Mouse (Mus musculus) layer of hippocampus, postnatal 14 days (tissue): ENCODE results near the gene Atp1a4. TPM values are rescaled to one million over a fixed set of nuclear protein-coding genes. Genes with fewer than 3 reads are reported as not detected.

Experiments used
- DNase-seq, 2 experiments: peaks; one replicate each; pipeline ENCODE4 v3.0.0; 2021 to 2022; ENCODE audit warnings: low spot score in 2 of 2, mixed read lengths in 1 of 2
- long read RNA-seq, 2 experiments: library from polyadenylated mRNA; stranded (forward); transcript quantifications; one replicate each; pipeline ENCODE4 v2.0.0; 2021
- total RNA-seq, 2 experiments: library from RNA; stranded (reverse); gene quantifications; 2 replicates each; pipeline ENCODE4 v1.2.3; 2021

The Atp1a4 gene
- total RNA-seq: not detected
- long read RNA-seq, experiment 1: 0 reads
- long read RNA-seq, experiment 2: 0 reads

DNA sequence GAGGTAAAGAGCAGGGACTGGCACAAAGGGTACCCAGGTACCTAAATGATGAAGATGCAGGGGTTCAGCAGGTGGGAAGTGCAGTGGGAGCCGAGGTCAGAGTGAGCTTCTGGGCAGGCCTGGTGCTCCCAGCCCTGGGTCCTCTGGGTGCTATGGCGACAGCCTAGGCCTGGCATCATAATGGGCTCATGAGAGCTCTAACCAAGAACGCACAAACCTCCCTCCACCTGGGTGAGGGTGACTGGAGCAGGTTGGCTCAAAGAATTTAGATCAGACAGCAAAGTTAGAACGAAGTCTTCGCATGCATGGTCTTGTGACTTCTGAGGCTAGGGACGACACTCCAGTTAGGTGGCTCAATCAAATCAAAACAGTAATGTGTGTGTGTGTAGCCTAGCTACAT is at the start of gene Atp1a4:
Gene Atp1a4 (minus strand): TSS at position 101 of the 400 bp plus-strand sequence.
- DNase-seq: no peak

- DNase-seq: no peak
Observed at GRCm38 (mm10) chr1:172307936-172308335, 49.7 kb upstream of the Atp1a4 start.

DNA sequence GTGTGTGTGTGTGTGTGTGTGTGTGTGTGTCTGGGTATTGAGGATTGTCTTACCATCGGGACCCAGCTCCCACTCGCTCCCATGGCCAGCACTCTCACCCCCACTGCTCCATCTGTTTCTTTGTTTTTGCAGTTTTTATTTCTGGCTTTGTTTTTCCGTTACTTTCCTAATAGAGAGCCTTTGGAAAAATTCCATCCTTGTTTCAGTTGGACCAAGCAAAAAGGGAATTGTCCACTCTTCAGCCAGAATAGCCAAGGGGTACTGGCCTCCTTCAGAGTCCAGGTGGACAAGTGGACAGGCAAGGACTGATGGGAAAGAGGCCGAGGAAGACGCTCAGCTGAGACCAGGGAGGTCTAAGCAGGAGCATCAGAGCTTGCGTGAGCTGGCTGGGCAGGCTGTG is 48.7 kb upstream of the Atp1a4 start:
- peak in 1 of 2 experiments; percentile 61 for DNase-seq

GRCm38 (mm10) chr1:172306196-172306595 is 48.0 kb upstream of the Atp1a4 start:
- no peak for DNase-seq

GRCm38 (mm10) chr1:172305635-172306034 is 47.4 kb upstream of the Atp1a4 start:
- DNase-seq: no peak

DNA sequence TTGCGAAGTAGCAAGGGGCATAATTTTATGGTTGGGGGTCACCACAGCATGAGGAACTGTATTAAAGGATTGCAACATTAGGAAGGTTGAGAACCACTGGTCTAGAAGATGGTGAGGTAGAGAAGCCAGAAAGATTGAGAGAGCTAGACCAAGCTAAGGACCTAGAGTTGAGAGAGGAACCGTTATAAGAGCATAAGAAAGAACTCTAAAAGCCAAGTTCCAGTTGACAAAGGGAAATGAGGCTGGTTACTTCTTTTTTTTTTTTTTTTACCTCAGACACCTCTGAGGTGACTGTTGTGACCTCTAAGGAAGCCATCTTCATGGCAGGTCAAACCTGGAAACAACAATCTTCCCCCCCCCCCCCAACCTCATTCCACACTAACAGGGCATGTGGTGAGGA is 46.9 kb upstream of the Atp1a4 start:
- DNase-seq: no peak

- DNase-seq: no peak
Observed at GRCm38 (mm10) chr1:172304443-172304842, 46.2 kb upstream of the Atp1a4 start.

DNA sequence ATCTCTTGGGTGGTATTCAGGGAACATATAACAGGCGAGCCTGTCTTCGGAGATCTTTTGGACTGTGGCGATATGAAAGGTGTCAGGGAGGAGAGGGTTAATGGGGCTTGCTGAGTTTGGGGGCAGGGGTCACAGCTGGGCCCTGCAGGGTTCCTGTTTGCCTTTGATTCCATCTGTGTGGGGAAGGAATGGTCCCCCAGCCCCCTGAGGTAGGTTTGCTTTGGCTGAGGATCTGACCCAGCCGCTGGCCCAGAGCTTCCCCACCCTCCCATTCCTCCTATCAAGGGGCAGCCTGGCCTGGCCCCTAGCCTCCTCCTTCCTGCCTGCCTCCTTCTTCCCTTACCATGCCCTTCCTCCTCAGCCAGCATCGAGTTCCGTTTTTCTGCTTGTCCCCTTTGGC is 44.6 kb upstream of the Atp1a4 start:
- DNase-seq: no peak

DNA sequence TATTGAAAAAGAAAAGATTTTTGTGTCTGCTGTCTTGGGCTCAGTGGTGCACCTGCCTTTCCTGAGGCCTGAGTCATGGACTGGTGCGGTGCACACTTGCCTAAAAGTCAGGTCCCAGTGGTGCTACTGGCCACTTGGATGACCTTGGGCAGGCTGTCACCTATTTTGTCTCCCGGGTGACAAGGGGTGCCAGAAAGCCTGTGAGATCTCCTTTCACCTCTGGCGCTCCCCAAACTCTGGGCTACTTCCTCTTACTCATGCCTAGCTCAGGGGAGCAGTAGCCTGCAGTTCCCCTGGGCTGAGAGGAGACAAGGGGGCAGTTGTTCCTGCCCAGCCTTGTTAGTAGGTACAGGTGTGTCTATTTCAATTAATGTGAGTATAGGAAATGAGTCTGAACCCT is 44.1 kb upstream of the Atp1a4 start:
- DNase-seq: no peak

GRCm38 (mm10) chr1:172301180-172301579 is 43.0 kb upstream of the Atp1a4 start:
- no peak for DNase-seq

- DNase-seq: no peak
Observed at GRCm38 (mm10) chr1:172300247-172300646, 42.0 kb upstream of the Atp1a4 start.

DNA sequence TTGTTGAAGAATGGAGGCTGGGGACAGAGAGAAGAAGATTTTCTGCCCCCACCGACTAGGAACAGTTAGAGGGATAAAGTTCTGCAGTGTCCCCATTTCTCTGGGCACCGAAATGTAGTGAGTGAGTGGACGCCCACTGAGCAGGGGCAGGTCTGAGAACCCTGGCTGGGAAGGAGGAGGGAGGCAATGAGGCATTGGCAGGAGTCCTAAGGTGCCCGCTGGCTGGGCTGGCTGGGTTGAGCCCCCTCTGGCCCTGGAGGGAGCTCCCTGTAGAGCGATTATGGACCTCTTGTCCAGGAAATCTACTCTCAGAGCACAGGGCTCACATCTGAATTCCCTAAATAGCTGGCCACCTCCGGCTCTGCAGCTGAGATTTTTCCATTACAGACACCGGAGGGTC is 41.3 kb upstream of the Atp1a4 start:
- DNase-seq: no peak

GRCm38 (mm10) chr1:172297611-172298537 is 39.7 kb upstream of the Atp1a4 start, which contains the start of gene Atp1a2:
Gene Atp1a2, minus strand, starts transcription at chr1:172298064.
- no peak for DNase-seq

- no peak for DNase-seq
Observed at GRCm38 (mm10) chr1:172296816-172297510, 38.7 kb upstream of the Atp1a4 start.

DNA sequence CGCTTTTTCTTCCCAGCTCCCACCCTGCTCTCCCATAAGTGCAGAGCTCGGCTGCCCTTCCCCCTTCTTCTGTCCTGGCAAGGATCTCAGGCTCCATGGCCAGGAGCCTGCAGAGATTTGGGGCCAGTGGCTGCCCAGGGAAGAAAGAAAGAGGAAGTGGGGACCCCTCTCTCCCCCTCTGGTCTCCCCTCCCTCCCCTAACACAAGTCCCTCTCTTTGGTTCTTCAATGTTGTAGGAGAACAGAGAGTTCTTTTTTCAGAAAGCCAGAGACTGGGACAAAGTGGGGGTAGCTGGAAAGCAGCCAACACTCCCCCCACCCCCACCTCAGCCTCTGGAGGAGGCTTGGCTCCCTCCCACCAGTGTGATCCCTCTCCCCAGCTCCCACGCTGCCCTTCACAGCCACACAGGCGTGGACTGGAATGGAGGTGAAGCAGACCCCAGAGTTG is 37.6 kb upstream of the Atp1a4 start:
- peak in 1 of 2 experiments; percentile 80 for DNase-seq

DNA sequence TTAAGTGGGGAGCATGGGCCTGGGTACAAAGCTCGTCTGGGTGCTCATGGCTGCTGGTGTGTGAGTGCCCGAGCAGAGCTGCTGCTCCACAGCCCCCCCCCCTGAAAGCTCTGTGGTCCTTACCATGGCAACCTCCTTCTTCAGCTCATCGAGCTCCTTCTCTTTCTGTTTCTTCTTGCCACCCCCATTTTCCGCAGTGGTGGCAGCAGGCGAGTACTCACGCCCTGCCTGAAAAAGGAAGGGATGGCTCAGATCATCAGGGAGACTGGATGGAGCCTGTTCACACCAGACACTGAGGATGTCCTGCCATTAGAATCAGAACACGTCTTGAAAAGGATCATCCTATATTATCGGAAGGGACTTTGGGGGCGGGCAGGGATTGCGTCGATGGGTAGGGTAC is 35.2 kb upstream of the Atp1a4 start:
- DNase-seq: no peak

DNA sequence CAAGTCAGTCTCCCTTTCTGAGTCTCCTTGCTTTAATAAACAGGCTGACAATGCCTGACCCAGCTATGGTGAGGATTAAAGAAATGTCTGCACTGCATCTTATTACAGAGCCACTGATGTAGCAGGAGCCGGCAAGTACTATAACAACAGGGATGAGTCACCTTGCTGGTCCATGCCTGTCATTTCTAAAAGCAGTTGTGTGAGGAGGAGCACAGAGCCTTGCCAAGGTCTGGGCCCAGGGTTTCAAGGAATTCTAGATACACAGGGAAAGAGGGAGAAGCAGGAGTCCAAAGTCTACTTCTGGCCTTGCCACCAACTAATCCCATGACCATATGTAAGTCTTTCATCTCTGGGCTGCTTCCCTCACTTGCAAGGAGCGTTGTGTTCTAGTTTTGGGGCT is 34.7 kb upstream of the Atp1a4 start:
- DNase-seq: no peak

- DNase-seq: no peak
Observed at GRCm38 (mm10) chr1:172289617-172289946, 31.4 kb upstream of the Atp1a4 start.

DNA sequence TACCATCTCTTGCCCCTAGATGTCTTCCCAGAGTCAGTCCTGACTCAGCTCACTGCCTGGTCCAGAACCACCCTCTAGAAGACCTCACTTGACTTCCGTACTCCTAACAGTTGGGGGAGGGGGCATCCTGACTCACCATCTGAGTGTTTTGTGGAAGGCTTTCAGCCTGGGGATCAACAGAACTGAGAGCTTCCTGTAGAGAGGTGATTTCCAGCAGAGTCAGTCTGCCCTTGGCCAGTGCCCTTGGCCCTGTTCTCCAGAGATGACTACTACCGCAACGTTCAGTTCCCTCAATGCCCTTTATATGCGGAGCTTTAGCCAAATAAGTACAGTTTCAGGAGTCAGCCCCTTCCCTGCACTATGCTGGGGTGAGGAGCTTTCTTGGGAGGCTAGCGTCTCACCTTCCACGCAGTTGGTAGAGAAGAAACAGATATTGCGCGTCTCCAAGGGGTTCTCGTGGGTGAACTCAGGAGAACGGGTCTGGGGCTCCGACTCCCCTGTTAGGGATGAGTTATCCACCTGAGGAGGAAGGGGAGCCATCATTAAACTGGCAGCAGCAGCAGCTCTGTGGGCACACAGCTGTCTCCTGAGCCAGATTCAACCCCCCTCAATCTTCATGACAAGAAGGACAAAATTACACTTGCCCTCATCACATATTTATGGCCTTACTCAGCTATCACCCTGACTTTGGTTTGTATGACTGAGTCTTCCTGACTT is 30.8 kb upstream of the Atp1a4 start:
- no peak for DNase-seq

- DNase-seq: no peak
Observed at GRCm38 (mm10) chr1:172286740-172287139, 28.5 kb upstream of the Atp1a4 start.

- no peak for DNase-seq
Observed at GRCm38 (mm10) chr1:172284221-172284620, 26.0 kb upstream of the Atp1a4 start.

DNA sequence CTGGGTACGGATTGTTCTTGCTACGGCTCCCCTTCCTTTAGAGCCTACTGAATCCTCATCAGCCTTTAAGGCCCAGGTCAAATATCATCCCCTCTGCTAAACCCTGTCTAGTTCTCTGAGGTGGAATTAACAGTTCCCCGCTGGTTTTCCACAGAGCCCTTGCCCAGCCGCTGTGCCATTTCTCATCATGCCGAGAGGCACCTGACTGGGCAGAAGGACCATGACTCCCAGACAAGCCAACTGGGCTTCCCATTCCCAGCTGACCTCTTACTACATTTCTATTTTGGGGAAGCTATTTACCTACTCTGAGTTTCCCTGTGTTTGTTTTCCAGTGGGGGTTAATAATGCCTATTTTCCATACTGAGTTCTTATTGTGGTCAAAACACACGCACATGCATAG is 24.9 kb upstream of the Atp1a4 start:
- DNase-seq: no peak
